Mouse (Mus musculus): ENCODE measurements around the gene Lad1. TPM values are rescaled to one million over a fixed set of nuclear protein-coding genes. Genes with fewer than 3 reads are reported as not detected.

The Lad1 gene
- polyA plus RNA-seq, 1 experiment from 2014 or later, result 0.78 TPM

GRCm38 (mm10) chr1:135852044-135852756, 33.8 kb downstream of the Lad1 start:
- H3K27ac ChIP-seq (replicated peaks), result no peak overlapping the region
- no peak overlapping the region for H3K9ac ChIP-seq
- peaks cover 15% of the 10 kb centered on the region for H3K4me1 ChIP-seq (replicated peaks)
- 34% methylated on average over 13 of the region's 13 CpGs for WGBS
- H3K4me3 ChIP-seq, result no peak overlapping the region
- H3K27me3 ChIP-seq, result no peaks in the 10 kb centered on the region
- peak; percentile 20; the same call in 1 of the 2 replicates for ATAC-seq (ENCODE audit: low FRiP score, low read depth)
- no peak overlapping the region for H3K4me2 ChIP-seq
- no peaks in the 10 kb centered on the region for H3K36me3 ChIP-seq
- no peaks in the 10 kb centered on the region for H3K9me3 ChIP-seq

DNA sequence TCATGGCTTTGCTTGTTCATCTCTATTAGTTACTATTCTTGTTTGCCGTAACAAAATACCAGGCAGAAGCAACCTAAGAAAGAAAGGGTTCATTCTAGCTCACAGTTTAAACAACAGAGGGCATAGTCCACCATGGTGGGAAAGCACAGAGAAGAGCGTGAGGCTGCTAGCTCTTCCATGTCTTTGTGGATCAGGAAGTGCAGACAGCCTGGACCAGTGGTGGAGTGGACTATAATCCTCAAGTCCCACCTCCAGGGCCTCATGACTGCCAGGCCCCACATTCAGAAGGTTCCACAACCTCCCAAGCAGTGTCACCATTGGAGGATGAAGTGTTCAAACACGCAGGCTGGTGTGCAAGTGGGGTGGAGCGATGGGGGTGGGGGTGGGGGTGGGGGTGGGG, 34.8 kb downstream of the Lad1 start:
- WGBS, result 89% methylated on average over 4 of the region's 4 CpGs
- Histone ChIP-seq H3K27me3 (no peaks in the 10 kb centered on the region), H3K4me3 (no peak overlapping the region), H3K36me3 (no peaks in the 10 kb centered on the region), H3K9me3 (no peaks in the 10 kb centered on the region), H3K4me1 (replicated peaks) (peaks cover 15% of the 10 kb centered on the region), H3K27ac (replicated peaks) (no peak overlapping the region), H3K4me2 (no peak overlapping the region), H3K9ac (no peak overlapping the region)
- ATAC-seq (ENCODE audit: low FRiP score, low read depth), result no peak

- H3K27me3 ChIP-seq, result no peaks in the 10 kb centered on the region
- H3K9ac ChIP-seq, result no peak overlapping the region
- 88% methylated on average over 6 of the region's 6 CpGs for WGBS
- H3K4me2 ChIP-seq, result no peak overlapping the region
- no peaks in the 10 kb centered on the region for H3K36me3 ChIP-seq
- H3K27ac ChIP-seq (replicated peaks), result no peak overlapping the region
- no peaks in the 10 kb centered on the region for H3K9me3 ChIP-seq
- peaks cover 15% of the 10 kb centered on the region for H3K4me1 ChIP-seq (replicated peaks)
- no peak for ATAC-seq (ENCODE audit: low FRiP score, low read depth)
- no peak overlapping the region for H3K4me3 ChIP-seq
These were observed 36.4 kb downstream of the Lad1 start for GRCm38 (mm10) chr1:135854591-135855343.

- no peak for ATAC-seq (ENCODE audit: low FRiP score, low read depth)
- peaks cover 15% of the 10 kb centered on the region for H3K4me1 ChIP-seq (replicated peaks)
- H3K9ac ChIP-seq, result no peak overlapping the region
- H3K27ac ChIP-seq (replicated peaks), result no peak overlapping the region
- no peaks in the 10 kb centered on the region for H3K9me3 ChIP-seq
- 96% methylated on average over 1 of the region's 1 CpGs for WGBS
- no peak overlapping the region for H3K4me3 ChIP-seq
- H3K36me3 ChIP-seq, result no peaks in the 10 kb centered on the region
- no peaks in the 10 kb centered on the region for H3K27me3 ChIP-seq
- H3K4me2 ChIP-seq, result no peak overlapping the region
These were observed 36.9 kb downstream of the Lad1 start for GRCm38 (mm10) chr1:135855344-135855687.

DNA sequence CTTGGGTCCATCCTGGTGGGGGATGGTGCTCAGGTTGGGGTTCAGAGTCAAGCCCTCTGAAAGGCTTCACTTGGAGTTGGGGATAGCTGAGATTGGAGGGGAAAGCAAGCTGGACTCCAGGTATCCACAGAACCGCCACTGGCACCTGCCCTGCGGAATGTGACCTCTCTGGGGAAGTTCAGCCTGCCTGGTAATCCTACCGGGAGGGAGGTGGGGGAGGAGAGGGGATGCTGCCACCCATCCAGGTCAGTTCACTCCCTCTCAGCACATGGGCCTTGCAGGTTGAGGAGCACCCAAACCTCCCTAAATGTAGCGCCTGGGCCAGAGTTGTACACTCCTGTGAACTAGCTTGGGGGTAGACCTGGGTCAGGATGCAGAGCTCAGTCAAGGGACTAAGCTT, 37.7 kb downstream of the Lad1 start:
- Histone ChIP-seq H3K27ac (replicated peaks) (no peak overlapping the region), H3K36me3 (no peaks in the 10 kb centered on the region), H3K4me1 (replicated peaks) (peaks cover 15% of the 10 kb centered on the region), H3K4me3 (no peak overlapping the region), H3K9me3 (no peaks in the 10 kb centered on the region), H3K9ac (no peak overlapping the region), H3K27me3 (no peaks in the 10 kb centered on the region), H3K4me2 (no peak overlapping the region)
- WGBS, result 92% methylated on average over 4 of the region's 4 CpGs
- no peak for ATAC-seq (ENCODE audit: low FRiP score, low read depth)

GRCm38 (mm10) chr1:135857137-135857775, 38.9 kb downstream of the Lad1 start:
- Histone ChIP-seq H3K27ac (replicated peaks) (no peak overlapping the region), H3K27me3 (no peaks in the 10 kb centered on the region), H3K4me1 (replicated peaks) (peaks cover 8% of the 10 kb centered on the region), H3K9me3 (no peaks in the 10 kb centered on the region), H3K4me2 (no peak overlapping the region), H3K4me3 (no peak overlapping the region), H3K36me3 (no peaks in the 10 kb centered on the region), H3K9ac (no peak overlapping the region)
- 64% methylated on average over 11 of the region's 11 CpGs for WGBS
- no peak for ATAC-seq (ENCODE audit: low FRiP score, low read depth)

GRCm38 (mm10) chr1:135858533-135858932, 40.1 kb downstream of the Lad1 start:
- no peaks in the 10 kb centered on the region for H3K27me3 ChIP-seq
- H3K4me2 ChIP-seq, result no peak overlapping the region
- ATAC-seq (ENCODE audit: low FRiP score, low read depth), result no peak
- no peaks in the 10 kb centered on the region for H3K4me1 ChIP-seq (replicated peaks)
- no peak overlapping the region for H3K27ac ChIP-seq (replicated peaks)
- H3K4me3 ChIP-seq, result no peak overlapping the region
- no peaks in the 10 kb centered on the region for H3K36me3 ChIP-seq
- no peaks in the 10 kb centered on the region for H3K9me3 ChIP-seq
- no peak overlapping the region for H3K9ac ChIP-seq
- 95% methylated on average over 7 of the region's 7 CpGs for WGBS

DNA sequence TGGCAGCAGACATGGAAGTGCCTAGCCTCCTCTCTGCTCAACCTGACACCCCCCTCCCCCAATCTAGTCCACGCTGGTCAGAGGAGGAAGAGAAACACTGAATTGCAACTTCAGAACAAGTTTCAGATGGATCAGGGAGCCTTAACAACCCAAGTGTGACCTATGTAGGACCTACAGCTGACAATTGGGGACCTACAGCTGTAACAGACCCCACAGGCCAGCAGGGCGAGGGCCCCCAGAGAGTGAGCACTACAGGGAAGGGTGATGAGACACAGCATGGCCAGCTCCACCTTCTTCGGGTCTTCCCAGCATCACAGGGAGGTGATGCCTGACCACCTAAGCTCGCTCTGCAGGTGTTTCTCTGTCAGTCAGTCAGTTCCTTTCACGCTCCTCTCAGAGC, 42.7 kb downstream of the Lad1 start:
- ATAC-seq (ENCODE audit: low FRiP score, low read depth), result no peak
- H3K27ac ChIP-seq (replicated peaks), result no peak overlapping the region
- no peaks in the 10 kb centered on the region for H3K4me1 ChIP-seq (replicated peaks)
- no peak overlapping the region for H3K4me3 ChIP-seq
- no peaks in the 10 kb centered on the region for H3K9me3 ChIP-seq
- no peaks in the 10 kb centered on the region for H3K27me3 ChIP-seq
- H3K9ac ChIP-seq, result no peak overlapping the region
- 89% methylated on average over 5 of the region's 5 CpGs for whole genome bisulfite sequencing
- H3K36me3 ChIP-seq, result no peaks in the 10 kb centered on the region
- H3K4me2 ChIP-seq, result no peak overlapping the region

GRCm38 (mm10) chr1:135861980-135862552, 43.7 kb downstream of the Lad1 start:
- no peak for ATAC-seq (ENCODE audit: low FRiP score, low read depth)
- Histone ChIP-seq H3K27me3 (no peaks in the 10 kb centered on the region), H3K4me1 (replicated peaks) (no peaks in the 10 kb centered on the region), H3K4me3 (no peak overlapping the region), H3K9me3 (no peaks in the 10 kb centered on the region), H3K36me3 (no peaks in the 10 kb centered on the region), H3K27ac (replicated peaks) (no peak overlapping the region), H3K9ac (no peak overlapping the region), H3K4me2 (no peak overlapping the region)
- 73% methylated on average over 9 of the region's 9 CpGs for WGBS

DNA sequence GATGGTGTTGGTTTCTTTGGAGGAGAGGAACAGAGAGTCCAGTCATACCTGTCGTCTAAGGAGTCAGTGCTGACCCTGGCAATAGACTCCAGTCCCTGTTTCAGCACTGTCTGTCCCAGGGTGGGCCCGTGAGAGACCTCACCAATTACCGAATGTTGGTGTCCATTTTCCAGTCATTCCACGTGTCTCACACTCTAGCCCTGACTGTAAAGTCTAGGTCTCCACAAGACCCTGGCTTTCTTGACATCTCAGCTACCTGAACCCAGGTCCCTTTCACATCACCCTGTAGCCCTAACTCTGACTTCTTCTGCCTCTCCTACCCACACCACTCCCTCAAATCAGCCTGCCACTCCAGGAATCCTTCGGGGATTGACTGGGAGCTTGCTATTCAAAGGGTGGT, 44.2 kb downstream of the Lad1 start:
- no peaks in the 10 kb centered on the region for H3K27me3 ChIP-seq
- H3K9me3 ChIP-seq, result no peaks in the 10 kb centered on the region
- no peaks in the 10 kb centered on the region for H3K36me3 ChIP-seq
- H3K4me1 ChIP-seq (replicated peaks), result no peaks in the 10 kb centered on the region
- H3K4me2 ChIP-seq, result no peak overlapping the region
- WGBS, result 90% methylated on average over 5 of the region's 5 CpGs
- no peak overlapping the region for H3K9ac ChIP-seq
- no peak overlapping the region for H3K4me3 ChIP-seq
- no peak for ATAC-seq (ENCODE audit: low FRiP score, low read depth)
- no peak overlapping the region for H3K27ac ChIP-seq (replicated peaks)

DNA sequence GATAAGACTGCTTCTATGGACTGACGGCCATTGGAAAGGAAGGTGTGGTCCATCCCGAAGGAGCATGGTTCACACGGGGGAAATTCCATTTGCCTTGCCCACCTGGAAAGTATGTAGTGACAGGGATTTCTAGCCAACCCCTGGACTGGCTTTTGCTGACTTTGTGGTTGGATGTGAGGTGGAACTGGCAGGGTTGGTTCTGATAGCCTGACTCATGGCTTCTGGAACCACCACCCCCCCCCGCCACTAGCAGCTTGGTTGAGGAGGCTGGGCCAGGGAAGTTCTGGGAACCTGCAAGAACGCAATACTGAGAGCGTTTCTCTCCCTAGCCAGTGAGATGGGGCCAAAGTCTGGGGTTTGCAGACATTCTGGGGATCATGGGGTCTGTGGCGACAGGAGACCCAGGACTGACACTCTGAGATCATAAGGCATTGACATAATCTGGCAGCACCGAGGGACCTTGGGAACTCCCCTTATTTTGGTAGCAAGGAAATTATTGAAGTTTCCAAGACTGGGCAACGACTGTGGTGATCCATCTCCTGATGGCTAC, 45.5 kb downstream of the Lad1 start:
- Histone ChIP-seq H3K4me2 (no peak overlapping the region), H3K4me1 (replicated peaks) (no peaks in the 10 kb centered on the region), H3K27ac (replicated peaks) (no peak overlapping the region), H3K9me3 (no peaks in the 10 kb centered on the region), H3K36me3 (no peaks in the 10 kb centered on the region), H3K27me3 (no peaks in the 10 kb centered on the region), H3K4me3 (no peak overlapping the region), H3K9ac (no peak overlapping the region)
- 88% methylated on average over 9 of the region's 9 CpGs for WGBS
- ATAC-seq (ENCODE audit: low FRiP score, low read depth), result no peak

DNA sequence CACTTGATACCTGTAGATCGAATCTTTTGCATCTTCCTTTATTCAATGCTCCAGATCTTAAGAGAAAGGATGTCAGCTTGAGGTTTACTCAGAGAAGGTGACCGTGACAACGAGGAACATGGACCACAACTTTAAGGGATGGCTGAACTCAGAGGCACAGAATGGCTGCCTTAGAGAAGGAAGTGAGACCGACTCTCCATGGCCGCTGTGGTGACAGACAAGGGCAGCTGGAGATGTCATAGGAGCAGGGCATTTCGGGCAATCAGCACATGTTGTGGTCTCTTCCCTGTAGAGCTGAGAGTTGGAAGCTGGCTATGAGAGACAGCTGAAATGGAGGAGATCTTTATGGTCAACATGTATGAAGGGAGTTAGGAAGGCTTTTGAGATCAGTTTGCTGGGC, 46.4 kb downstream of the Lad1 start:
- Histone ChIP-seq H3K4me1 (replicated peaks) (no peaks in the 10 kb centered on the region), H3K4me3 (no peak overlapping the region), H3K27me3 (no peaks in the 10 kb centered on the region), H3K36me3 (no peaks in the 10 kb centered on the region), H3K9me3 (no peaks in the 10 kb centered on the region), H3K4me2 (no peak overlapping the region), H3K27ac (replicated peaks) (no peak overlapping the region), H3K9ac (no peak overlapping the region)
- WGBS, result 88% methylated on average over 6 of the region's 6 CpGs
- no peak for ATAC-seq (ENCODE audit: low FRiP score, low read depth)
